Mouse (Mus musculus) splenic B cell, adult 2 months (primary cell): ENCODE measurements around the gene Rbm4.
"Not testable (repeated sequence)": the region's sequence is repeated elsewhere in the genome, so short reads cannot be mapped to it uniquely, and the experiment has no call there.

Source experiments
- DNase-seq: peaks from one replicate; pipeline ENCODE4 v3.0.0-alpha.2; 2011; ENCODE audit warnings: low read depth, low spot score
- H3K27me3 ChIP-seq: 2 replicates; pipeline ENCODE4 v1.6.1; 2012; ENCODE audit warnings: mild to moderate bottlenecking, low read length, moderate library complexity, mixed read lengths; ENCODE audit not compliant: control insufficient read depth, poor library complexity, insufficient read depth, severe bottlenecking
- H3K36me3 ChIP-seq: 2 replicates; pipeline ENCODE4 v1.6.1; 2012; ENCODE audit warnings: mild to moderate bottlenecking, low read length, moderate library complexity, mixed read lengths; ENCODE audit not compliant: control insufficient read depth, poor library complexity, insufficient read depth, severe bottlenecking

The Rbm4 gene

GRCm38 (mm10) chr19:4762876-4763275 is 30.8 kb downstream of the Rbm4 start:
- no peaks in the 10 kb centered on the region for H3K27me3 ChIP-seq
- peak; percentile 27 for DNase-seq
- H3K36me3 ChIP-seq: 0 out of 2 replicates have a peak, but pooled peaks cover 2% of the 10 kb centered on the region

GRCm38 (mm10) chr19:4760544-4760943 is 33.2 kb downstream of the Rbm4 start:
- not testable (repeated sequence) for H3K36me3 ChIP-seq, H3K27me3 ChIP-seq, DNase-seq

- no peaks in the 10 kb centered on the region for H3K36me3 ChIP-seq
- no peaks in the 10 kb centered on the region for H3K27me3 ChIP-seq
- DNase-seq: no peak
Observed at GRCm38 (mm10) chr19:4756921-4757320, 36.8 kb downstream of the Rbm4 start.

GRCm38 (mm10) chr19:4756193-4756911 is 37.3 kb downstream of the Rbm4 start, which contains the start of gene Rbm4b:
Gene Rbm4b, plus strand, starts transcription at chr19:4756497.
- peak; percentile 98 for DNase-seq
- no peaks in the 10 kb centered on the region for H3K27me3 ChIP-seq
- H3K36me3 ChIP-seq: no peaks in the 10 kb centered on the region

GRCm38 (mm10) chr19:4755565-4756192 is 38.0 kb downstream of the Rbm4 start:
- no peaks in the 10 kb centered on the region for H3K36me3 ChIP-seq
- H3K27me3 ChIP-seq: no peaks in the 10 kb centered on the region

GRCm38 (mm10) chr19:4749975-4750374 is 43.7 kb downstream of the Rbm4 start:
- Histone ChIP-seq H3K36me3 (no peaks in the 10 kb centered on the region), H3K27me3 (no peaks in the 10 kb centered on the region)
- DNase-seq: no peak

More at GRCm38 (mm10) chr19:4755565-4756192, 38.0 kb downstream of the Rbm4 start:
- peak; percentile 92 for DNase-seq

GRCm38 (mm10) chr19:4748493-4748892 is 45.2 kb downstream of the Rbm4 start:
- no peaks in the 10 kb centered on the region for H3K27me3 ChIP-seq
- no peaks in the 10 kb centered on the region for H3K36me3 ChIP-seq
- DNase-seq: no peak

GRCm38 (mm10) chr19:4747631-4748312 is 45.9 kb downstream of the Rbm4 start:
- H3K36me3 ChIP-seq: no peaks in the 10 kb centered on the region
- no peaks in the 10 kb centered on the region for H3K27me3 ChIP-seq
- no peak for DNase-seq

GRCm38 (mm10) chr19:4746611-4747010 is 47.1 kb downstream of the Rbm4 start:
- Histone ChIP-seq H3K27me3 (no peaks in the 10 kb centered on the region), H3K36me3 (no peaks in the 10 kb centered on the region)
- DNase-seq: no peak

- Histone ChIP-seq H3K27me3 (no peaks in the 10 kb centered on the region), H3K36me3 (no peaks in the 10 kb centered on the region)
- DNase-seq: no peak
Observed at GRCm38 (mm10) chr19:4745681-4746080, 48.0 kb downstream of the Rbm4 start.

- no peak for DNase-seq
- H3K27me3 ChIP-seq: no peaks in the 10 kb centered on the region
- H3K36me3 ChIP-seq: no peaks in the 10 kb centered on the region
Observed at GRCm38 (mm10) chr19:4745057-4745456, 48.6 kb downstream of the Rbm4 start.

- no peaks in the 10 kb centered on the region for H3K36me3 ChIP-seq
- DNase-seq: no peak
- no peaks in the 10 kb centered on the region for H3K27me3 ChIP-seq
Observed at GRCm38 (mm10) chr19:4744026-4744425, 49.7 kb downstream of the Rbm4 start.

- no peaks in the 10 kb centered on the region for H3K27me3 ChIP-seq
- no peaks in the 10 kb centered on the region for H3K36me3 ChIP-seq
- DNase-seq: peak; percentile 33
Observed at GRCm38 (mm10) chr19:4743524-4743923, 50.2 kb downstream of the Rbm4 start.

- DNase-seq: no peak
- no peaks in the 10 kb centered on the region for H3K36me3 ChIP-seq
- no peaks in the 10 kb centered on the region for H3K27me3 ChIP-seq
Observed at GRCm38 (mm10) chr19:4742229-4742628, 51.5 kb downstream of the Rbm4 start.

- H3K36me3 ChIP-seq: no peaks in the 10 kb centered on the region
Observed at GRCm38 (mm10) chr19:4741482-4741881, 52.2 kb downstream of the Rbm4 start.

More at GRCm38 (mm10) chr19:4741482-4741881, 52.2 kb downstream of the Rbm4 start:
- no peak for DNase-seq
- no peaks in the 10 kb centered on the region for H3K27me3 ChIP-seq
